Mouse (Mus musculus) liver, postnatal 0 days (tissue): Measurements from ENCODE around the gene Baiap2l2.

Source experiments
- CTCF ChIP-seq: sonication (generic); IDR thresholded peaks from 2 replicates; pipeline ENCODE4 v1.5.1; 2016; ENCODE audit warnings: antibody characterized with exemption, low read depth
- EP300 ChIP-seq: IDR thresholded peaks from 2 replicates; pipeline ENCODE4 v1.6.1; 2016; ENCODE audit warnings: antibody characterized with exemption, low read depth, mild to moderate bottlenecking

DNA sequence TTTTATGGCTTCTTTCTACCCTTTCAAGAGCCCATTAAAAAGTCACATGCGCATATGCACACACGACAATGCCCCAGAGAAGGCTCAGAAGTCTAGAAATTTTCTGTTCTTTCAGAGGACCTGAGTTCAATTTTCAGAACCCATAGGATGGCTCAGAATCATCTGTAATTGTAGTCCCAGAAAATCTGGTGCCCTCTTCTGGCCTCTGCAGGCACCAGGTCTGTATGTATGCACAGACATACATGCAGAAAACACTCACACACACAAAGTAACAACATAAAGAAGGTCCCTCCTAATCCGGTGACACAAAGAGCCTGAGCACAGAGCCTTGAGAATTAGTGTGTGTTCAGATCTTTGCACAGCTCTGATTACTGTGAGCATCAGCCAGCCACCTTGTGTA is 5.0 kb upstream of the Baiap2l2 start:
- TF ChIP-seq EP300: no peak
- TF ChIP-seq CTCF: peak; percentile 22; the same call in 1 of the 2 replicates
